Mouse (Mus musculus): ENCODE results near the gene Fam102a.

GRCm38 (mm10) chr2:32506673-32507668 is 28.2 kb upstream of the Fam102a start:
- TF ChIP-seq POLR2A (IDR thresholded peaks at IDR 0.05; ENCODE audit: borderline replicate concordance, insufficient read depth, low read length) (no peak), CTCF (IDR thresholded peaks at IDR 0.05; ENCODE audit: borderline replicate concordance, insufficient read depth, low read depth, low read length) (no peak)
